Mouse (Mus musculus) neural tube, embryonic 11.5 days (tissue): Measurements from ENCODE around the gene Foxf1. TPM values are rescaled to one million over a fixed set of nuclear protein-coding genes. Genes with fewer than 3 reads are reported as not detected.

ENCODE experiments used
- ATAC-seq: fragments of 200-750 bp; cut with Nextera tagmentation; 2 replicates; pipeline ENCODE4 v1.8.0; 2017; ENCODE audit warnings: moderate number of reproducible peaks, mild to moderate bottlenecking, moderate TSS enrichment, moderate library complexity; ENCODE audit not compliant: insufficient read depth, low FRiP score, low TSS enrichment
- DNase-seq: peaks from one replicate; pipeline ENCODE4 v3.0.0-alpha.2; 2015; ENCODE audit warnings: low spot score
- H3K27ac ChIP-seq: fragments of 300-500 bp; sonication (generic); 2 replicates; pipeline ENCODE4 v1.5.1; 2014; ENCODE audit warnings: low read depth, mild to moderate bottlenecking, low read length
- H3K27me3 ChIP-seq: fragments of 300-500 bp; sonication (generic); 2 replicates; pipeline ENCODE4 v1.6.1; 2014; ENCODE audit warnings: mild to moderate bottlenecking, low read length, mixed read lengths; ENCODE audit not compliant: control insufficient read depth, insufficient read depth
- H3K36me3 ChIP-seq: fragments of 300-500 bp; sonication (generic); 2 replicates; pipeline ENCODE4 v1.6.1; 2014; ENCODE audit warnings: mild to moderate bottlenecking, low read length, moderate library complexity, mixed read lengths; ENCODE audit not compliant: control insufficient read depth, insufficient read depth
- H3K4me1 ChIP-seq: fragments of 300-500 bp; sonication (generic); 2 replicates; pipeline ENCODE4 v1.6.1; 2014; ENCODE audit warnings: low read length, mixed read lengths; ENCODE audit not compliant: control insufficient read depth, insufficient read depth
- H3K4me2 ChIP-seq: fragments of 300-500 bp; sonication (generic); 2 replicates; pipeline ENCODE4 v1.6.1; 2014; ENCODE audit warnings: low read depth, mild to moderate bottlenecking, moderate library complexity
- H3K4me3 ChIP-seq: fragments of 300-500 bp; sonication (generic); 2 replicates; pipeline ENCODE4 v1.5.1; 2014; ENCODE audit warnings: low read depth, low read length
- H3K9ac ChIP-seq: fragments of 300-500 bp; sonication (generic); 2 replicates; pipeline ENCODE4 v1.6.1; 2014; ENCODE audit warnings: mild to moderate bottlenecking, low read length
- H3K9me3 ChIP-seq: fragments of 300-500 bp; sonication (generic); 2 replicates; pipeline ENCODE4 v1.6.1; 2016; ENCODE audit warnings: low read length; ENCODE audit not compliant: control insufficient read depth
- WGBS: fragments of 180-500 bp; shearing (Covaris S2); extraction: QIAGEN DNeasy Blood & Tissue Kit; methylation state at CpG from one replicate; pipeline ENCODE4 v1.1.7; 2014; 5-methylcytosine and 5-hydroxymethylcytosine counted together
- polyA plus RNA-seq: library from polyadenylated mRNA; unstranded; fragments of >200 nt; fragmentation: Nextera tagmentation; extraction: Ambion mirVana; gene quantifications from 2 replicates; pipeline ENCODE4 v1.2.1, GENCODE M21; 2014

Gene Foxf1
- polyA plus RNA-seq, 1 experiment from 2014 or later, result 2.6 TPM

- no peak for ATAC-seq
- Histone ChIP-seq H3K36me3 (no peaks in the 10 kb centered on the region), H3K4me1 (peaks cover 5% of the 10 kb centered on the region), H3K4me2 (no peak overlapping the region), H3K9ac (no peak overlapping the region), H3K4me3 (no peak overlapping the region), H3K27me3 (peaks cover 95% of the 10 kb centered on the region), H3K27ac (no peak overlapping the region), H3K9me3 (no peaks in the 10 kb centered on the region)
- DNase-seq, result no peak
- 2% methylated on average over 7 of the region's 7 CpGs for WGBS
Measured at GRCm38 (mm10) chr8:121079201-121079600, 5.0 kb upstream of the Foxf1 start.

GRCm38 (mm10) chr8:121079944-121080343, 4.2 kb upstream of the Foxf1 start:
- DNase-seq, result no peak

GRCm38 (mm10) chr8:121080361-121081090, 3.7 kb upstream of the Foxf1 start:
- Histone ChIP-seq H3K4me1 (peaks cover 12% of the 10 kb centered on the region), H3K36me3 (no peaks in the 10 kb centered on the region), H3K9ac (no peak overlapping the region), H3K27ac (no peak overlapping the region), H3K27me3 (peaks cover 99% of the 10 kb centered on the region), H3K4me2 (no peak overlapping the region), H3K4me3 (no peak overlapping the region), H3K9me3 (no peaks in the 10 kb centered on the region)
- WGBS, result under 1% methylated on average over 49 of the region's 49 CpGs
- ATAC-seq (no peak), DNase-seq (no peak)

More at GRCm38 (mm10) chr8:121079944-121080343, 4.2 kb upstream of the Foxf1 start:
- no peaks in the 10 kb centered on the region for H3K9me3 ChIP-seq
- peaks cover 12% of the 10 kb centered on the region for H3K4me1 ChIP-seq
- H3K27ac ChIP-seq, result no peak overlapping the region
- no peak for ATAC-seq
- 3% methylated on average over 12 of the region's 12 CpGs for WGBS
- H3K9ac ChIP-seq, result no peak overlapping the region
- no peak overlapping the region for H3K4me2 ChIP-seq
- no peaks in the 10 kb centered on the region for H3K36me3 ChIP-seq
- H3K4me3 ChIP-seq, result no peak overlapping the region
- H3K27me3 ChIP-seq, result peaks cover 95% of the 10 kb centered on the region

- Histone ChIP-seq H3K9ac (no peak overlapping the region), H3K27ac (no peak overlapping the region), H3K4me3 (no peak overlapping the region), H3K27me3 (peaks cover 99% of the 10 kb centered on the region), H3K36me3 (no peaks in the 10 kb centered on the region), H3K4me1 (peaks cover 12% of the 10 kb centered on the region), H3K4me2 (no peak overlapping the region), H3K9me3 (no peaks in the 10 kb centered on the region)
- DNase-seq, result no peak
- ATAC-seq, result no peak
- WGBS, result 1% methylated on average over 7 of the region's 7 CpGs
Measured at GRCm38 (mm10) chr8:121081398-121081797, 2.8 kb upstream of the Foxf1 start.

GRCm38 (mm10) chr8:121082218-121083092, 1.7 kb upstream of the Foxf1 start:
- H3K27ac ChIP-seq, result no peak overlapping the region
- H3K4me1 ChIP-seq, result peaks cover 12% of the 10 kb centered on the region
- no peak overlapping the region for H3K9ac ChIP-seq
- peaks cover 99% of the 10 kb centered on the region for H3K27me3 ChIP-seq
- no peaks in the 10 kb centered on the region for H3K9me3 ChIP-seq
- WGBS, result under 1% methylated on average over 56 of the region's 57 CpGs
- ATAC-seq, result no peak
- H3K4me2 ChIP-seq, result peak overlapping the region; percentile 75; the same call in 1 of the 2 replicates
- DNase-seq, result no peak
- H3K4me3 ChIP-seq, result peak overlapping the region; percentile 13; the same call in 1 of the 2 replicates
- no peaks in the 10 kb centered on the region for H3K36me3 ChIP-seq

GRCm38 (mm10) chr8:121083093-121083935, 872 bp upstream of the Foxf1 start:
- H3K9me3 ChIP-seq, result no peaks in the 10 kb centered on the region
- peaks cover 12% of the 10 kb centered on the region for H3K4me1 ChIP-seq
- H3K9ac ChIP-seq, result no peak overlapping the region; the same call in 1 of the 2 replicates
- peak overlapping the region; percentile 41 for H3K4me3 ChIP-seq
- peaks cover 99% of the 10 kb centered on the region for H3K27me3 ChIP-seq
- ATAC-seq (no peak), DNase-seq (peak; percentile 79)
- no peaks in the 10 kb centered on the region for H3K36me3 ChIP-seq
- H3K27ac ChIP-seq, result no peak overlapping the region
- H3K4me2 ChIP-seq, result peak overlapping the region; percentile 75
- under 1% methylated on average over 86 of the region's 89 CpGs for WGBS

GRCm38 (mm10) chr8:121083936-121084209, 313 bp upstream of the Foxf1 start:
- no peak for ATAC-seq
- peaks cover 12% of the 10 kb centered on the region for H3K4me1 ChIP-seq

GRCm38 (mm10) chr8:121085011-121085410, 825 bp downstream of the Foxf1 start:
- no peak for ATAC-seq
- no peak overlapping the region for H3K9ac ChIP-seq

More at GRCm38 (mm10) chr8:121083936-121084209, 313 bp upstream of the Foxf1 start:
- 7% methylated on average over 3 of the region's 27 CpGs for WGBS
- H3K4me2 ChIP-seq, result peak overlapping the region; percentile 75
- H3K36me3 ChIP-seq, result no peaks in the 10 kb centered on the region
- no peak overlapping the region; the same call in 1 of the 2 replicates for H3K9ac ChIP-seq
- H3K27ac ChIP-seq, result no peak overlapping the region
- no peak for DNase-seq
- H3K27me3 ChIP-seq, result peaks cover 99% of the 10 kb centered on the region
- H3K9me3 ChIP-seq, result no peaks in the 10 kb centered on the region
- peak overlapping the region; percentile 41 for H3K4me3 ChIP-seq

More at GRCm38 (mm10) chr8:121085011-121085410, 825 bp downstream of the Foxf1 start:
- no peak overlapping the region for H3K27ac ChIP-seq
- peak overlapping the region; percentile 75 for H3K4me2 ChIP-seq
- no peak for DNase-seq
- no peaks in the 10 kb centered on the region for H3K36me3 ChIP-seq
- peaks cover 99% of the 10 kb centered on the region for H3K27me3 ChIP-seq
- H3K4me3 ChIP-seq, result peak overlapping the region; percentile 41
- peaks cover 12% of the 10 kb centered on the region for H3K4me1 ChIP-seq
- WGBS, result 1% methylated on average over 30 of the region's 30 CpGs
- no peaks in the 10 kb centered on the region for H3K9me3 ChIP-seq
